Mouse (Mus musculus) hindbrain, embryonic 16.5 days (tissue): ENCODE results near the gene Cnn2. TPM values are rescaled to one million over a fixed set of nuclear protein-coding genes. Genes with fewer than 3 reads are reported as not detected.
A peak's percentile ranks its signal among the peaks of the same experiment; 100 is the strongest.

Experiments
- ATAC-seq: fragments of 200-750 bp; cut with Nextera tagmentation; 2 replicates; pipeline ENCODE4 v1.8.0; 2017; ENCODE audit warnings: moderate TSS enrichment, moderate library complexity
- H3K27ac ChIP-seq: fragments of 300-500 bp; sonication (generic); 2 replicates; pipeline ENCODE4 v1.5.1; 2014; ENCODE audit warnings: low read depth, mild to moderate bottlenecking, control low read depth, low read length, moderate library complexity
- H3K27me3 ChIP-seq: fragments of 300-500 bp; sonication (generic); replicated peaks from 2 replicates; pipeline ENCODE4 v1.6.1; 2014; ENCODE audit warnings: low read length; ENCODE audit not compliant: control insufficient read depth, insufficient read depth
- H3K36me3 ChIP-seq: fragments of 300-500 bp; sonication (generic); 2 replicates; pipeline ENCODE4 v1.6.1; 2014; ENCODE audit warnings: mild to moderate bottlenecking, low read length, moderate library complexity, mixed read lengths; ENCODE audit not compliant: control insufficient read depth, insufficient read depth
- H3K4me1 ChIP-seq: fragments of 300-500 bp; sonication (generic); 2 replicates; pipeline ENCODE4 v1.6.1; 2014; ENCODE audit warnings: low read depth, low read length; ENCODE audit not compliant: control insufficient read depth, insufficient read depth
- H3K4me2 ChIP-seq: fragments of 300-500 bp; sonication (generic); 2 replicates; pipeline ENCODE4 v1.6.1; 2014; ENCODE audit warnings: mild to moderate bottlenecking, low read length, control low read depth, moderate library complexity
- H3K4me3 ChIP-seq: fragments of 300-500 bp; sonication (generic); 2 replicates; pipeline ENCODE4 v1.5.1; 2014; ENCODE audit warnings: mild to moderate bottlenecking, low read length, control low read depth, moderate library complexity
- H3K9ac ChIP-seq: fragments of 300-500 bp; sonication (generic); 2 replicates; pipeline ENCODE4 v1.6.1; 2014; ENCODE audit warnings: low read depth, mild to moderate bottlenecking, control low read depth, low read length, moderate library complexity
- H3K9me3 ChIP-seq: fragments of 300-500 bp; sonication (generic); 2 replicates; pipeline ENCODE4 v1.6.1; 2014; ENCODE audit warnings: mild to moderate bottlenecking, low read length, moderate library complexity; ENCODE audit not compliant: control insufficient read depth
- WGBS: fragments of 180-500 bp; shearing (Covaris S2); extraction: QIAGEN DNeasy Blood & Tissue Kit; methylation state at CpG from one replicate; pipeline ENCODE4 v1.1.7; 2014; 5-methylcytosine and 5-hydroxymethylcytosine counted together
- polyA plus RNA-seq: library from polyadenylated mRNA; unstranded; fragments of >200 nt; fragmentation: Nextera tagmentation; extraction: Ambion mirVana; gene quantifications from 2 replicates; pipeline ENCODE4 v1.2.1, GENCODE M21; 2015

The Cnn2 gene
- polyA plus RNA-seq, 1 experiment from 2014 or later = 30.5 TPM

GRCm38 (mm10) chr10:79964727-79965126 lies 23.7 kb upstream of the Cnn2 start:
- H3K9me3 ChIP-seq = no peaks in the 10 kb centered on the region
- ATAC-seq = no peak
- peaks cover 9% of the 10 kb centered on the region for H3K4me1 ChIP-seq
- no peak overlapping the region for H3K4me3 ChIP-seq
- WGBS = 93% methylated on average over 7 of the region's 7 CpGs
- H3K36me3 ChIP-seq = peaks cover 32% of the 10 kb centered on the region
- H3K27ac ChIP-seq = no peak overlapping the region
- peaks cover 5% of the 10 kb centered on the region; the same call in 1 of the 2 replicates for H3K27me3 ChIP-seq
- H3K4me2 ChIP-seq = no peak overlapping the region
- H3K9ac ChIP-seq = no peak overlapping the region

- Histone ChIP-seq H3K4me1 (peaks cover 9% of the 10 kb centered on the region), H3K4me2 (no peak overlapping the region), H3K27ac (no peak overlapping the region), H3K27me3 (peaks cover 5% of the 10 kb centered on the region; the same call in 1 of the 2 replicates), H3K36me3 (peaks cover 32% of the 10 kb centered on the region), H3K9me3 (no peaks in the 10 kb centered on the region), H3K9ac (no peak overlapping the region), H3K4me3 (no peak overlapping the region)
- ATAC-seq = no peak
- 85% methylated on average over 5 of the region's 5 CpGs for WGBS
These were observed 23.1 kb upstream of the Cnn2 start for GRCm38 (mm10) chr10:79965325-79965724.

- H3K27me3 ChIP-seq = peaks cover 19% of the 10 kb centered on the region
- H3K4me1 ChIP-seq = peaks cover 7% of the 10 kb centered on the region
- H3K27ac ChIP-seq = no peak overlapping the region
- no peak overlapping the region for H3K4me2 ChIP-seq
- ATAC-seq = no peak
- peaks cover 32% of the 10 kb centered on the region for H3K36me3 ChIP-seq
- no peak overlapping the region for H3K4me3 ChIP-seq
- WGBS = 93% methylated on average over 5 of the region's 5 CpGs
- H3K9me3 ChIP-seq = no peaks in the 10 kb centered on the region
- H3K9ac ChIP-seq = no peak overlapping the region
These were observed 21.4 kb upstream of the Cnn2 start for GRCm38 (mm10) chr10:79966886-79967400.

GRCm38 (mm10) chr10:79968181-79968580 lies 20.2 kb upstream of the Cnn2 start:
- Histone ChIP-seq H3K4me1 (peaks cover 7% of the 10 kb centered on the region), H3K4me3 (no peak overlapping the region), H3K27ac (no peak overlapping the region), H3K36me3 (peaks cover 25% of the 10 kb centered on the region), H3K9ac (no peak overlapping the region), H3K27me3 (peaks cover 23% of the 10 kb centered on the region), H3K9me3 (no peaks in the 10 kb centered on the region), H3K4me2 (no peak overlapping the region)
- 71% methylated on average over 1 of the region's 1 CpGs for WGBS
- ATAC-seq = no peak

- H3K9ac ChIP-seq = no peak overlapping the region
- H3K27ac ChIP-seq = no peak overlapping the region; the same call in 1 of the 2 replicates
- H3K36me3 ChIP-seq = peaks cover 30% of the 10 kb centered on the region
- no peak overlapping the region for H3K4me3 ChIP-seq
- no peaks in the 10 kb centered on the region for H3K9me3 ChIP-seq
- H3K27me3 ChIP-seq = peaks cover 23% of the 10 kb centered on the region
- H3K4me2 ChIP-seq = no peak overlapping the region
- ATAC-seq = no peak
- H3K4me1 ChIP-seq = peaks cover 7% of the 10 kb centered on the region
- 8% methylated on average over 3 of the region's 3 CpGs for WGBS
These were observed 19.2 kb upstream of the Cnn2 start for GRCm38 (mm10) chr10:79969124-79969568.

GRCm38 (mm10) chr10:79970415-79971182 lies 17.8 kb upstream of the Cnn2 start, which contains the start of gene Grin3b:
Gene Grin3b (plus strand): TSS chr10:79970715.
- H3K27ac ChIP-seq = no peak within 1 kb of the TSS
- H3K4me2 ChIP-seq = peak within 1 kb of the TSS; percentile 72
- H3K36me3 ChIP-seq = peaks cover 30% of the 10 kb centered on the region
- H3K9me3 ChIP-seq = no peaks in the 10 kb centered on the region
- peaks cover 7% of the 10 kb centered on the region for H3K4me1 ChIP-seq
- 8% methylated on average over 36 of the region's 47 CpGs for WGBS
- peaks cover 23% of the 10 kb centered on the region for H3K27me3 ChIP-seq
- H3K9ac ChIP-seq = peak within 1 kb of the TSS; percentile 64
- ATAC-seq = peak; percentile 18; the same call in 1 of the 2 replicates
- peak within 1 kb of the TSS; percentile 42 for H3K4me3 ChIP-seq

GRCm38 (mm10) chr10:79971183-79971497 lies 17.2 kb upstream of the Cnn2 start:
- Histone ChIP-seq H3K36me3 (peaks cover 32% of the 10 kb centered on the region), H3K4me2 (peak overlapping the region; percentile 72), H3K27ac (no peak overlapping the region), H3K9ac (peak overlapping the region; percentile 64), H3K4me1 (peaks cover 7% of the 10 kb centered on the region), H3K9me3 (no peaks in the 10 kb centered on the region), H3K27me3 (peaks cover 23% of the 10 kb centered on the region), H3K4me3 (peak overlapping the region; percentile 42)
- WGBS = 4% methylated on average over 21 of the region's 21 CpGs
- peak; percentile 12; the same call in 1 of the 2 replicates for ATAC-seq

GRCm38 (mm10) chr10:79972831-79973230 lies 15.6 kb upstream of the Cnn2 start:
- no peak for ATAC-seq
- no peak overlapping the region for H3K9ac ChIP-seq
- H3K27ac ChIP-seq = no peak overlapping the region
- no peaks in the 10 kb centered on the region for H3K9me3 ChIP-seq
- peaks cover 33% of the 10 kb centered on the region for H3K36me3 ChIP-seq
- H3K4me3 ChIP-seq = no peak overlapping the region
- H3K27me3 ChIP-seq = peaks cover 23% of the 10 kb centered on the region
- 65% methylated on average over 14 of the region's 14 CpGs for whole genome bisulfite sequencing
- peaks cover 7% of the 10 kb centered on the region for H3K4me1 ChIP-seq
- no peak overlapping the region for H3K4me2 ChIP-seq

GRCm38 (mm10) chr10:79974087-79974486 lies 14.3 kb upstream of the Cnn2 start:
- H3K4me3 ChIP-seq = no peak overlapping the region
- H3K9ac ChIP-seq = no peak overlapping the region
- H3K27me3 ChIP-seq = peaks cover 21% of the 10 kb centered on the region
- H3K36me3 ChIP-seq = peaks cover 45% of the 10 kb centered on the region
- 90% methylated on average over 21 of the region's 21 CpGs for WGBS
- peaks cover 7% of the 10 kb centered on the region for H3K4me1 ChIP-seq
- no peak overlapping the region for H3K4me2 ChIP-seq
- H3K9me3 ChIP-seq = no peaks in the 10 kb centered on the region
- H3K27ac ChIP-seq = no peak overlapping the region
- no peak for ATAC-seq
